In genomic region chr4:53430522-53430921, GRCm38 (mm10) we compare ENCODE assay signal across 29 mouse cellular contexts. TPM values are rescaled to one million over a fixed set of nuclear protein-coding genes. Genes with fewer than 3 reads are reported as not detected.
A peak's percentile ranks its signal among the peaks of the same experiment; 100 is the strongest.
DNase-seq lines count a peak whose midpoint lies in the region; ATAC-seq and TF ChIP-seq lines count a peak whose summit lies in the region.
"Had no signal": no experiment of that assay in that cellular context is flagged by ENCODE, and none has a peak within 500 bp of the region (broad histone marks: within the 10 kb centered on the region; RNA-seq: fewer than 3 reads in every experiment).

No protein-coding gene starts in this region.

- H3K4me3 ChIP-seq in liver, embryonic 12.5 days = no peak overlapping the region
- no peak overlapping the region for H3K4me3 ChIP-seq in liver, postnatal 0 days (ENCODE audit: low read depth, low read length)
- H3K4me3 ChIP-seq: embryonic facial prominence, embryonic 13.5 days; embryonic facial prominence, embryonic 15.5 days; erythroblast, embryonic 14.5 days; forebrain, embryonic 10.5 days; forebrain, embryonic 12.5 days had no signal

- TF ChIP-seq EP300 in liver, postnatal 0 days (IDR thresholded peaks at IDR 0.05; ENCODE audit: low read depth) = no peak

- peaks cover 33% of the 10 kb centered on the region for H3K4me1 ChIP-seq in liver, embryonic 12.5 days
- peaks cover 19% of the 10 kb centered on the region for H3K4me1 ChIP-seq in liver, postnatal 0 days (ENCODE audit: insufficient read depth)
- H3K4me1 ChIP-seq: embryonic facial prominence, embryonic 13.5 days; embryonic facial prominence, embryonic 15.5 days; forebrain, embryonic 10.5 days; forebrain, embryonic 12.5 days had no signal

- TF ChIP-seq CTCF in liver, postnatal 0 days (IDR thresholded peaks at IDR 0.05; ENCODE audit: low read depth) = no peak

- H3K27me3 ChIP-seq in liver, embryonic 12.5 days (replicated peaks) = no peaks in the 10 kb centered on the region
- H3K27me3 ChIP-seq in liver, postnatal 0 days (ENCODE audit: insufficient read depth, low read length) = no peaks in the 10 kb centered on the region
- H3K27me3 ChIP-seq: CH12.LX; embryonic facial prominence, embryonic 13.5 days; embryonic facial prominence, embryonic 15.5 days; forebrain, embryonic 12.5 days; Patski had no signal

- ATAC-seq in liver, embryonic 12.5 days = no peak
- ATAC-seq in liver, postnatal 0 days = no peak
- ATAC-seq: activated CD4-positive, CD25-positive, alpha-beta regulatory T cell, adult 4 months; CD4-positive, CD25-positive, alpha-beta regulatory T cell, adult 4 months; forebrain, embryonic 14.5 days; forebrain, embryonic 16.5 days; Patski had no signal

- no peaks in the 10 kb centered on the region for H3K36me3 ChIP-seq in liver, embryonic 12.5 days
- H3K36me3 ChIP-seq in liver, postnatal 0 days (replicated peaks; ENCODE audit: insufficient read depth, low read length) = no peaks in the 10 kb centered on the region
- H3K36me3 ChIP-seq: embryonic facial prominence, embryonic 13.5 days; embryonic facial prominence, embryonic 15.5 days; forebrain, embryonic 10.5 days; forebrain, embryonic 12.5 days; G1E had no signal

- DNase-seq in adrenal gland, postnatal 10 days = peak; percentile 42
- DNase-seq in adrenal gland, adult 2 months = no peak
- peak; percentile 94 for DNase-seq in heart, adult 11 months
- no peak for DNase-seq in heart, postnatal 14 days
- no peak for DNase-seq in liver, postnatal 0 days
- DNase-seq in retina, postnatal 7 days (ENCODE audit: low read depth, low spot score) = peak; percentile 17
- no peak for DNase-seq in retina, postnatal 1 day
- DNase-seq: adrenal gland, postnatal 36 days; B cell, adult 2 months; cerebellum, adult 11 months; cerebellum, adult 18-20 months; cerebellum, adult 8-10 months; cerebellum, adult 9-11 months; cerebellum, postnatal 14 days; cerebellum, postnatal 36 days; embryo, embryonic 11 days had no signal

- no peak overlapping the region for H3K4me2 ChIP-seq in liver, embryonic 12.5 days
- no peak overlapping the region for H3K4me2 ChIP-seq in liver, postnatal 0 days (ENCODE audit: low read depth, low read length)
- H3K4me2 ChIP-seq: embryonic facial prominence, embryonic 13.5 days; embryonic facial prominence, embryonic 15.5 days; forebrain, embryonic 12.5 days had no signal

- WGBS in liver, embryonic 12.5 days (ENCODE audit: insufficient replicate concordance) = 70% methylated on average over 6 of the region's 6 CpGs
- 60% methylated on average over 6 of the region's 6 CpGs for WGBS in liver, postnatal 0 days (ENCODE audit: insufficient replicate concordance)

- peak overlapping the region; percentile 17; the same call in 1 of the 2 replicates for H3K27ac ChIP-seq in liver, embryonic 12.5 days
- H3K27ac ChIP-seq in liver, postnatal 0 days (ENCODE audit: low read depth) = no peak overlapping the region
- H3K27ac ChIP-seq: embryonic facial prominence, embryonic 13.5 days; embryonic facial prominence, embryonic 15.5 days; forebrain, embryonic 10.5 days; forebrain, embryonic 12.5 days had no signal

- no peak overlapping the region for H3K9ac ChIP-seq in liver, embryonic 12.5 days
- H3K9ac ChIP-seq in liver, postnatal 0 days (replicated peaks) = no peak overlapping the region
- H3K9ac ChIP-seq: embryonic facial prominence, embryonic 13.5 days; embryonic facial prominence, embryonic 15.5 days; forebrain, embryonic 12.5 days had no signal

- intact Hi-C loops in heart, postnatal 14 days (cut with DNase I) = no loop called here

- H3K9me3 ChIP-seq in liver, embryonic 12.5 days (replicated peaks) = no peaks in the 10 kb centered on the region
- no peaks in the 10 kb centered on the region for H3K9me3 ChIP-seq in liver, postnatal 0 days (ENCODE audit: low read length)
- H3K9me3 ChIP-seq: embryonic facial prominence, embryonic 13.5 days; embryonic facial prominence, embryonic 15.5 days; forebrain, embryonic 10.5 days; forebrain, embryonic 12.5 days; G1E had no signal

RNA-seq across cellular contexts. Expression of gene Slc44a1, which starts 9.7 kb away (rescaled TPM):
- total RNA-seq in adrenal gland, postnatal 10 days (2021) = 10 to 100 TPM; 69.5 to 75.8 TPM
- total RNA-seq in adrenal gland, adult 2 months (2021) = 100 to 1,000 TPM in 1 of 2 experiments, 10 to 100 TPM in 1; 79.5 to 125 TPM
- polyA plus RNA-seq in adrenal gland, adult 2 months (2012; rRNA removed) = 14.5 and 17.1 TPM in 2 replicates
- total RNA-seq in heart, postnatal 14 days (2021) = 10 to 100 TPM; 43.0 to 47.2 TPM
- 14.0 and 14.1 TPM in 2 replicates for polyA plus RNA-seq in liver, embryonic 12.5 days (2016; fragmentation: Nextera tagmentation; extraction: Ambion mirVana)
- 10.7 and 11.6 TPM in 2 replicates for polyA plus RNA-seq in liver, postnatal 0 days (2015; fragmentation: Nextera tagmentation; extraction: Ambion mirVana)

Comparison
In these comparisons a context has a peak if more than half of its experiments do, and no peak if none do; other contexts are left out.
1. DNase-seq: peak in adrenal gland, postnatal 10 days (single experiment), heart, adult 11 months (single experiment) and retina, postnatal 7 days (single experiment); none in adrenal gland, adult 2 months (single experiment), heart, postnatal 14 days (0 of 2), liver, postnatal 0 days (single experiment) and retina, postnatal 1 day (single experiment).